Mouse (Mus musculus) olfactory bulb, adult 2 months (tissue): Measurements from ENCODE around the gene Gm36079.
"Not testable (repeated sequence)": the region's sequence is repeated elsewhere in the genome, so short reads cannot be mapped to it uniquely, and the experiment has no call there.

Experiments used
- CTCF ChIP-seq: fragments of 200-500 bp; IDR thresholded peaks from 2 replicates; pipeline ENCODE4 v1.5.1; 2012; ENCODE audit warnings: low read depth, mild to moderate bottlenecking, low read length, moderate library complexity; ENCODE audit not compliant: insufficient read depth
- POLR2A ChIP-seq: fragments of 200-500 bp; IDR thresholded peaks from 2 replicates; pipeline ENCODE4 v1.6.1; 2012; ENCODE audit warnings: mild to moderate bottlenecking, low read depth, low read length, moderate library complexity; ENCODE audit not compliant: insufficient read depth

- TF ChIP-seq CTCF, POLR2A: not testable (repeated sequence)
These were observed 13.3 kb downstream of the Gm36079 start for GRCm38 (mm10) chr13:120013544-120013943.
